Mouse (Mus musculus): ENCODE results near the gene Rpf2. TPM values are rescaled to one million over a fixed set of nuclear protein-coding genes. Genes with fewer than 3 reads are reported as not detected.

The Rpf2 gene
- total RNA-seq, 2 experiments from 2014 or later, result 18.7 to 20.3 TPM

- DNase-seq, result no peak
Observed at GRCm38 (mm10) chr10:40249625-40250024, 2.8 kb upstream of the Rpf2 start.

- DNase-seq, result no peak
Observed at GRCm38 (mm10) chr10:40247166-40247716, 405 bp upstream of the Rpf2 start.

- no peak for DNase-seq
Observed at GRCm38 (mm10) chr10:40237826-40238225, 9.0 kb downstream of the Rpf2 start.

GRCm38 (mm10) chr10:40233241-40233640 is 13.6 kb downstream of the Rpf2 start:
- no peak for DNase-seq

- DNase-seq, result no peak
Observed at GRCm38 (mm10) chr10:40232442-40232841, 14.4 kb downstream of the Rpf2 start.

- no peak for DNase-seq
Observed at GRCm38 (mm10) chr10:40229725-40230124, 17.1 kb downstream of the Rpf2 start.

GRCm38 (mm10) chr10:40227660-40228303 is 19.1 kb downstream of the Rpf2 start:
- peak; percentile 25 for DNase-seq

- DNase-seq, result no peak
Observed at GRCm38 (mm10) chr10:40218874-40219273, 28.0 kb downstream of the Rpf2 start.

GRCm38 (mm10) chr10:40212443-40213169 is 34.2 kb downstream of the Rpf2 start:
- DNase-seq, result peak; percentile 83

- DNase-seq, result no peak
Observed at GRCm38 (mm10) chr10:40195001-40195400, 51.8 kb downstream of the Rpf2 start.

- DNase-seq, result no peak
Observed at GRCm38 (mm10) chr10:40192010-40192935, 54.6 kb downstream of the Rpf2 start.

GRCm38 (mm10) chr10:40191338-40191979 is 55.4 kb downstream of the Rpf2 start:
- DNase-seq, result no peak

GRCm38 (mm10) chr10:40190871-40191270 is 56.0 kb downstream of the Rpf2 start:
- no peak for DNase-seq

GRCm38 (mm10) chr10:40189689-40190088 is 57.1 kb downstream of the Rpf2 start:
- no peak for DNase-seq

- peak; percentile 39 for DNase-seq
Observed at GRCm38 (mm10) chr10:40188831-40189230, 58.0 kb downstream of the Rpf2 start.

- no peak for DNase-seq
Observed at GRCm38 (mm10) chr10:40185956-40186355, 60.9 kb downstream of the Rpf2 start.

GRCm38 (mm10) chr10:40180011-40180410 is 66.8 kb downstream of the Rpf2 start:
- DNase-seq, result no peak

- no peak for DNase-seq
Observed at GRCm38 (mm10) chr10:40179142-40179541, 67.7 kb downstream of the Rpf2 start.

- DNase-seq, result no peak
Observed at GRCm38 (mm10) chr10:40177323-40177962, 69.4 kb downstream of the Rpf2 start.
